Mouse (Mus musculus) layer of hippocampus, postnatal 10 days (tissue): ENCODE data around the gene Taf11. TPM values are rescaled to one million over a fixed set of nuclear protein-coding genes. Genes with fewer than 3 reads are reported as not detected.

ENCODE experiments used
- DNase-seq, 2 experiments: peaks; one replicate each; pipeline ENCODE4 v3.0.0; 2021; ENCODE audit warnings: low spot score in 2 of 2
- total RNA-seq, 2 experiments: library from RNA; stranded (reverse); gene quantifications; 2 replicates each; pipeline ENCODE4 v1.2.3; 2021

Gene Taf11
- total RNA-seq, 2 experiments from 2014 or later = 31.0 to 31.1 TPM

DNA sequence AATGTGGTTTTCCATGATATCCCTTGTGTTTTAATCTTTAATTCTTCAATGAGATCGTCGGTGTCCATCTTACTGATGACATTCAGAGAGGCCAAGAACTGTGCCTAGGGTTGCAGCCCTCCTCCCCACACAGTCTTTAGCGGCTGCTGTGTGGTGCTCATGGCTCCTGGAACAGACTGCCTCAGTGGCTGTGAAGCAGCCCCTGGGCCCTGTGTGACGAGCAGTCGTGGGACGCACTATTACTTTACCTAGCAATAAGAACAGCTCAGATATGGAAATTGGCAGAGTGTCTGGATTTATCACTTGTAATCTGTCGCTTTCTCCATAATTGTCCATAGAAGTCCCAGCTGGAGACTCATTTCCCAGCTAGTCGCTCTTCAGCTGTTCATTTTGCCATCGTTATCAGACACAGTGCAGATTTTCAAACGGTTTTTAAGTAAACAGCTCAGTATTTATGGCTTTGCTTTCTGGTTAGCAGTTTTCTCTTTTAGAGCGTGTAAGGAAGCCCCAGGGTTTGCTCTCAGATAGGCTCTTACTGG lies 12.6 kb upstream of the Taf11 start:
- no peak for DNase-seq

- no peak for DNase-seq
Observed at GRCm38 (mm10) chr17:27920676-27921075, 11.0 kb upstream of the Taf11 start.

GRCm38 (mm10) chr17:27916366-27916765 lies 6.7 kb upstream of the Taf11 start:
- DNase-seq = no peak

GRCm38 (mm10) chr17:27914742-27915141 lies 5.1 kb upstream of the Taf11 start:
- no peak for DNase-seq

GRCm38 (mm10) chr17:27911371-27911770 lies 1.7 kb upstream of the Taf11 start:
- DNase-seq = no peak

GRCm38 (mm10) chr17:27908888-27909621 lies 589 bp downstream of the Taf11 start, which contains the start of gene Anks1:
Anks1 (plus strand) TSS chr17:27909306.
- peak; percentile 84 to 88 for DNase-seq

- DNase-seq = peak in 1 of 2 experiments; percentile 63
Observed at GRCm38 (mm10) chr17:27908206-27908887, 1.3 kb downstream of the Taf11 start.

DNA sequence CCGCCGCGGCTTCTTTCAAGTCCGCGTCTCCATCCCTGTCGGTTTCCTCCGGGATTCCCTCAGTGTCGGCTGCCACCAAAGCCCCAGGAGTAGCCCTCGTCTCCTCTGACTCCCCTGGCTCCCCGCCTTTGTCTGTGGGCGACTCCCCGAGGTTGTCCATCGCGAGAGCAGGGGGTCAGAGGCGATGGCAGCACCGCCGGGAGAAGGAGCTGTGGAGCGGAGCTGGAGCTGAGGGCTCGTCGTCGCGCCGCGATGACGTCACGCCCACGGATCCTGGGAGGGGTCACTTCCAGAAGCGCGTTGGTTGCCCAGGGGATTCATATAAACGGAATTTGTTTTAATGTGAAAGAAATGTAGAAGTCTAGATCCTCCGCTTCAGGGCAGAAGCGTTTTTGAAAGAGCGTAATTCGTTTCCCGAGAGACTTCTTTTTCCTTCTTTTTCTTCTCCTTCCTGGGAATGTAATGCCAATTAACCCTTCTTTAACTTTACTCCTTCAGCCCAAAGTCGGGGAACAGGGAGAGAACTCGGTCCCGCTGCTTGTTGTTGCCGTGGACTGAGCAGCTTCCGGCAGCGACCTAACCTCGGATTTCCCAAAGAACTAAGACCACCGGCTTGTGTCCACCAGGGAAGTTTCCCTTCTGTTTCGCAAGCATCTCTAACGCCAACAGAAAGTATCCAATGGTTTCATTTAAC lies 2.0 kb downstream of the Taf11 start:
- peak; percentile 96 to 97 for DNase-seq

DNA sequence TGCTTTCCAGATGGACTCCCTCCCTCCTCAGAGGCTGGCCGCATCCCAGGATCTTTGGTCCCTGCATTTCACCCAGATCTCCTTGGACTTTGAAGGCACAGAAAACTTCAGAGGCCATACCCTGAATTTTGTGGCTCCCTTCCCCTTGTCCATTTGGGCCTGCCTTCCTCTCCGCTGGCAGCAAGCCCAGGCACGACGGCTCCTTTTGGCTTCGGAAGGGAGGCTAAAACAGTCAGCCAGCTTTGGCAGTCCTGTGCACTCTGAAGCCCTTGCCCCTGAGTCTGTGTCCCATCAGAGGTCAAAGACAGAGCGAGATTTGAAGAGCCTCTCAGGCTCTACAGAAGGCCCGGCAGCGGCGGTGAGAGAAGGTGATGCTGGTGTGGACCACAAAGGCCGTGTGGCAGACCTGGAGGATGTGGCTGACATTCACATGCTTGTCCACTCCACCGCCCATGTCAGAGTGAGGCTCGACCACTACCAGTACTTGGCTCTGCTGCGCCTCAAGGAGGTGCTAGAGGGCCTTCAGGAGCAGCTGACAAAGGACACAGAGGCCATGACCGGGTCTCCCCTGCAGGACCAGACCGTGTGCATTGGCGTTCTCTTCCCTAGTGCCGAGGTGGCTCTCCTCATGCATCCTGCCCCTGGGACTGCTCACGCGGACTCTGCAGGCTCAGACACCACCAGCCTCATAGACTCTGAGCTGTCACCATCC lies 23.0 kb downstream of the Taf11 start:
- peak; percentile 30 to 42 for DNase-seq

- no peak for DNase-seq
Observed at GRCm38 (mm10) chr17:27883994-27884393, 25.6 kb downstream of the Taf11 start.

DNA sequence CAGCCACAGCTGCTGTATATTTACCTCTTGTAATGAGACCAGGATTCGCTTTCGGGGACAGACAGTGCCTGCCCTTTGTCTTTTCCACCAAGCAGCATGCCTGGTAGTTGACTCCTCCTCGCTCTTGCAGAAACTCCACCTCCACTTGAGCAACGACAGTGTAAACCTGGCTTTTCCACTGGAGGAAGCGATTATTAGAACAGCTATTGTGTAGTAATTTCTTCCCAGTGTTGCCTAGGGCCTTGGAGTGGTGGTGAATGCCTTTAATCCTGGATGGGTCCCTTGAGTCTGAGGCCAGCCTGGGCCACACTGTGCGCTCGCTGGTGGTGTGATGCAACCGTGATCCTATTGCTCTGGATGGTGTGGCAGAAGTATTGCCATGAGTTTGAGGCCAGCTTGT lies 26.5 kb downstream of the Taf11 start:
- no peak for DNase-seq

- peak in 1 of 2 experiments; percentile 19 for DNase-seq
Observed at GRCm38 (mm10) chr17:27881518-27881917, 28.1 kb downstream of the Taf11 start.

GRCm38 (mm10) chr17:27874510-27874909 lies 35.1 kb downstream of the Taf11 start:
- no peak for DNase-seq

- no peak for DNase-seq
Observed at GRCm38 (mm10) chr17:27873583-27873982, 36.1 kb downstream of the Taf11 start.

DNA sequence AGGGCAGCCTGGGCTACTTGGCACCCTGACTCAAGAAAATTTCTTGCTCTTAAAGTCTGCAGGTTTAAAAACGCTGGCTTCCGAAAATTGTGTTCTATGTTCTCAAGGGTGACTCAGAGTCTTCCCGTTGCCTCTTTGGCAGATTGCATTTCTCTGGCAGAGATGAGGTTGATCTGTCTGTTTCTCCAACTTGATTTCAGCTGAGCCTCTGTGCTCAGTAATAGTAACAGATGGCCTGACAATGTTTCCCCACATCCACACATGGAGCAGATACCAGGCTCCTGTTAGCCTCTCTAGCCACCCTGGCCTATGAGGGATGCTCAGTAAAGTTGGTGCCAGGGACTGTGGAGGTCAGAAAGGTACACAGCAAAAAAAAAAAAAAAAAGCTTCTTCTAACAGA lies 37.8 kb downstream of the Taf11 start:
- peak; percentile 18 to 31 for DNase-seq

- no peak for DNase-seq
Observed at GRCm38 (mm10) chr17:27866737-27867136, 42.9 kb downstream of the Taf11 start.

DNA sequence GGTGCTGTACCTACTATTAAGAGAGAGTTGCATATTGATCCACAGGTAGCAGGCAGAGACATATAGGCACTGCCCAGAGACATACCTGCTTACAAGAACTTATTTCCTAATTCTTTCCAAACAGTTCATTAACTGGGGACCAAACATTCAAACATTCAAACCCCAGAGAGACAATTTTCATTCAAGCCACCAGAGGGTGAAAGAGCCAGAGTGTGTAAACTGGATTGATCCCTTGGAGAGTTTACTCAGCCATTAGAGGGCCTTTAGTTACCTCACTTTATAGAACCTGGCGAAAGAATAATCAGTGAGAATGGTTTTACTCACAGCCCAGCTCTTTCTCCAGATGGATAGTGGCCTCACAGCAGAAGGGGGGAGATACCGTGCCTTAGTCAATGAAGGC lies 44.2 kb downstream of the Taf11 start:
- DNase-seq = no peak

GRCm38 (mm10) chr17:27859131-27859530 lies 50.5 kb downstream of the Taf11 start:
- no peak for DNase-seq

GRCm38 (mm10) chr17:27857649-27858475 lies 51.8 kb downstream of the Taf11 start:
- no peak for DNase-seq
